Mouse (Mus musculus) heart, adult 9 months (tissue): ENCODE results near the gene Thsd4.
A peak's percentile ranks its signal among the peaks of the same experiment; 100 is the strongest.
"Not testable (repeated sequence)": the region's sequence is repeated elsewhere in the genome, so short reads cannot be mapped to it uniquely, and the experiment has no call there.

ENCODE experiments used
- DNase-seq, 2 experiments: peaks; one replicate each; pipeline ENCODE4 v3.0.0; 2022; ENCODE audit warnings: low spot score in 2 of 2

Thsd4 gene

DNA sequence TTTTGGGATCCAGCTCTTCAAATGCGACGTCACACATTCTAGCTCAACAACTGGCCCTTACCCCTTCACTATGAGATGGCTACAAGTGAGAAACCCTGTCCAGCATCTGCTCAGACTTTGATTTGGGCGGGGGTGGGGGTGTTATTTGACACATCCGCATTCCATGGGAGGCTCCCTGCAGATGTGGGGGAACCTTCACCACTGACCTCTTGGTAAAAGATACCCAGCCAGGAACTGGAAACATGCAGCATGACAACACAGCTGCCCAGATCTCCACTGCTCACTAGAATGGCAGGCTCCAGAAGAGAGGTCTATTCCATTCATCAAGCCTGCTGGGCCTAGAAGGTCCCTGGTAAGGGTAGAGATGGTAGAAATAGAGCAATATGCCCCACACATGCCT lies 213.7 kb downstream of the Thsd4 start:
- no peak for DNase-seq

DNA sequence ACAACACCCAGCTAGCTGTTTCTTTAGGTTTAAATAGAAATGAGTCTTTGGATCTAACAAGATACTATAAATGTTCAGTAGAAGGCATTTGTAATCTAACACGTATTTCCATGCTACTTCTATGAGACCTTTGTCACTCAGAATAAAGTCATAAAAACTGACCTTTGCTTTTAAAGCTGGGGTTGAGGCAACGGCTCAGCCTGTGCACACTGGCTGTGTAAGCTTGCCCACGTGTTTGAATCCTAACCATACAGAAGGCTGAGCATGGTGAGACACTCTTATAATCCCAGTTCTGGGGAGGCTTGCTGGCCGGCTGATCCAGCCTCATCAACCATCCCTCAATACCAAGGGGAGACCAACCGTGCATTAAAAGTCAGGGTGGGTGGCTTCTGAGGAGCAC lies 214.4 kb downstream of the Thsd4 start:
- DNase-seq = no peak

DNA sequence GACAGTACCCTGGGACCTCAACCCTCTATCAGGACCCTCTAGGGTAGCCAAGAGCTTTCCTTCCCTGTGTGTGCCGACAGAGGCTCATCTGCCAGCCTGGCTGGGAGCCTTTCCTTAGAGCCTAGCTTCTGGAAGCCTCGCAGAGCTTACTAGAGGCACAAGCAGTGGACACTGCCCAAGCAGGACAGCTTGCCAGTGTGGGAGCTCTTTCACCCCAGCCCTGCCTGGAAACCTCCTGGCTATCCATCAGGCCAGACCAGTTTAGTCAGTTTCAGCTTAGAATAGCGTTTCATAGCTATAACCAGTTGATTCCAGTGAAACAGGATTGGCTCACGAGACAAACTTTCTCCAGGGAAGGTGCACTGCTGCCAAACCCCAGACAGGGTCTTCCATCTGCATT lies 215.6 kb downstream of the Thsd4 start:
- no peak for DNase-seq

DNA sequence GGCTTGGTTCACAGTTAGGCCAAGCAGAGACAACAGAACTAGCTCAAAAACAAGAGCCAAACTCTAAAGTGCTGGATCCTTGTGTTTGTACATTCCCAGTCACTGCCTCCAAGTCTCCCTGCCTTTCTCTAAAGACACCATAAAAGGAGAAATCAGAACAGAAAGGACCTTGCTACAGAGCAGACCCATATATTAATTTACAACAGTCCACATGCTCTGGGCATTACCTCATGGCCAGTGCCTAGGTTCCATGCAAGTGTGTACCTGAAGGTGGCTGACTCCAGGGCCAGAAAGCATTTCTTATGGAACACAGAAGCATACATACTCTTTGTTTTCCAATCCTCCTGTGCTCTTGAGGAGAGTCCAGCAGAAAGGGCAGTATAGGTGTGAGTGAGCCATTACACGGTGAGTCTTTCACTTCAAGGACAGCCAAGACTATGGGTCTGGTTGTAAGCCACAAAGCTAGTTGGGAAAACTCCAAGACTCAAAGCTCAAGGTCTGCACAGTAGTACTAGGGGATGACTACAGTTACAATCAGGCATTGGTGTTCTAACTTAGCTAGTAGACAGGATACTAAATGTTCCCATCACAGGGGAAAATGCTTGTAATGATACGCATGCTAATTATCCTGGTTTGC lies 216.5 kb downstream of the Thsd4 start:
- no peak for DNase-seq

DNA sequence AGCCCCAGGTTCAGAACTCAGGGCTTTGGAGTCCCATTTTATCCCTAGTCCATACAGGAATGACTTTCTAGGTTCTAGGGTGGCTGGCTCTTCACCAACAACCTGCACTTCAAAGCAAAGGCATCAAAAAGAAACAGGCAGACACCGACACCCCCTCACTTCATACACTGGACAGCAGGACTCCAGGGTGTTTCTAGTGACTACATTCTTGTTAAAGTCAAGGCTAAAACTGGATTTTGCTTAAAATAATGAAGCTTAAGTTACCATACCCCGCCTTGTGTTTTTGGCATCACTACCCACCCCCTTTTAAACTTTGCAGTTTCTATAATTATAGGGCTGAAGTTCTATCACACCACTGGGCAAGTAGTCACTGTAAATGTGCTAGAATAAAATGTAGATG lies 225.6 kb downstream of the Thsd4 start:
- no peak for DNase-seq

DNA sequence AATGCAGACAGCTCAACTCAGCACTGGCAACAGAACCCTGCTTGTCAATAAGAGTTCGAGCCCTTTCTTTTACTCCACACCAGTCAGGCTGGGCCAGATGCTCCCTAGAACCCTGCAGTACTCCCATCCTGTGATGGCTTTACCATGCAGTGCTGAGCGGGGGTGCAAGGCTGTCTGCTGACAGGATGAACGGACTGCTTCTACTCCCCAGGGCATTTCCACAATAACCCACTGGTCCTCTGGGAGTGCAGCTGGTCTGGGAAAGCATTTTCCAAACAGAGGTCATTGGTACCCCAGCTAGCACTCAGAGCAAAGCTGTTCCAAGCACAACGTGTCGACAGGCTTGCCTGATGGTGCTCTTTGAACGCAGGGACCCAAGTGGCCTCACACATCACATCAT lies 226.6 kb downstream of the Thsd4 start:
- DNase-seq = peak in 1 of 2 experiments; percentile 58

DNA sequence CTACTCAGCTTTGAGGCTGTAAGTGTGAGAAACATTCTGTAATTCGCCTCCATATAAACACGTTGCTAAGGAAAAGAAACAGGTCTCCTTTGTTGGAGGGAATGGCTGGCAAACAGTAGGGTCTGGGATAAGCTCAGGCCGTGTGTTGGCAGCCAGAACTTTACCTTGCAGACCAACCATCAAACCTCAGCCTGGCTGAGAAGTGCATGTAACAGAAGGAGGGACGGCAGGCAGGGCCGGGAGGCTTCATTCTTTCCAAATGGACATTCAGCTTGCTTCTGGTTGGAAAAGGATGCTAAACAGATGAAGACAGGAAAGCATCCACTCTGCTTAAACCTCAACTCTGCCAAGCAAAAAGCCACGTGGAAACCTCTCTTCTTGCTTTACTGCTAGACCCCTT lies 228.7 kb downstream of the Thsd4 start:
- no peak for DNase-seq

DNA sequence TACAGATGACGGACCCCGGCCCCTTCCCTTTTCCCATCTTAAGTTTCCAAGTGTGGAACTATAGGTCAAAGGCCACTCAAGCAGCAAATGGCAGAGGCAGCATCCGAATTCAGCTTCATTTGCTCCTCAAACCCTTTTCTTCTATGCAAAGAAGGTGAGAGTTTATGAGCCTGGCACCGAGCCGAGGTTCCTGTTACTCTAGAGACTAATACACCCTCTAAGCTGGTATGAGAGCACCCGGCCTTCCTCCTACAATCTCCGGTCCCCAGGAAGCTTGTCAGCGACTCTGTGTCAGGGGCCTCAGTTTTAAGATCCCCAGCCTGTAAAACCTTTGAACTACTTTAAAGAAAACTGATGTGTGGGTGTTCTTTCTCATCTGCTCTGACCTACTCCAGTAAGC lies 231.1 kb downstream of the Thsd4 start:
- DNase-seq = no peak

DNA sequence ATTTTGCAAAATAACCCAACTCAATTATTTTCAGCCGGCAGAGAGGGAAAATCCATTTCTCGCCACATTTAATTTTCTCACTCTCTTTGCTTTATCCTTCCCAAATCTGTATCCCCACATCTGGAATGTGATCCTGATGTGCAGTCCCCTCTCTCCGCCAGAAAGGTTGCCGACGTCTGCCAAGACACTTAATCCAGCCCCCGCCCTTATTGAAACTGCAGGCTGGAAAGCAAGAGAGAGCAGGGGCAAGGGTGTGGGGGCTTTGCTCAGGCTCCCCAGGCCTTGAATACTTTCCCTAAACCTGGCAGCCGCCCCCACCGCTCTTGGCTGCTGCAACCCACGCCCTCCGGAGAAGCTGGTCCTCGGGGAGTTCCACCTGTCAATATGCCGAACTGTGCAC lies 233.1 kb downstream of the Thsd4 start:
- DNase-seq = no peak

DNA sequence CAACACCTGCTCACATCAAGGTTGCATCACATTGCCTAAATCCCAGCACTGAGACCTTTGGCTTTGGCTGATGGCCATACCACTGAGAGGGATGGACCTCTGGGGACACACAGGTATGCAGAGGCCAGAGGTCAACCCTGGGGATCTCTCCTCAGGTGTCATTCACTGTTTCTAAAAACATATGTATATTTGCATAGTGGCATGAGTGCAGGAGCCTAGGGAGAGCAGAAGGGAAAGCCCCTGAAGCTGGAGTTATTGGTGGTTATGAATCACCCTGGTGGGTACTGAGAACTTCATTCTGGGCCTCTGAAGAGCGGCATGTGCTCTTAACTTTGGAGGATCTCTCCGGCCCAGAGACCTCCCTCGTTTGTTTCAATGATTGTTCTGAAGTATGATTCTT lies 235.5 kb downstream of the Thsd4 start:
- DNase-seq = no peak

DNA sequence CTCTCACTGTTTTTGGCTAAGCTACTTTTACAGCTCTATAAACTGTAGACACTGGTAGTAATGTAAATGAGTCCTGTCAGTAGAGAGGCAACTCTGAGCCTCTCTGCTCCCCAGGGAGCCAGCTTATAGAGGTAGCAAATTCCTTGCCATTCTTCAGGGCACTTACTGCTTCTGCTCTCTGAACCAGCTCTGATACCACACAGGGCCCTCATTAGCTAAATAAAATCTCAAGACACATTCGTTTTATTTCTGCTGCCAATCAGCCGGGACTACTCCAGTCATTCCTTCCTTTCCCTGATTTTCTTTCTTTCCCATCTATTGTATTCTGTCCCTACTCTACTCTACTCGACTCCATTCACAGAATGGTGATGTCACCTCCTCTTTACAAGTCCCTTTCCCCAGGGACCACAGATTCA lies 236.8 kb downstream of the Thsd4 start:
- DNase-seq = no peak

DNA sequence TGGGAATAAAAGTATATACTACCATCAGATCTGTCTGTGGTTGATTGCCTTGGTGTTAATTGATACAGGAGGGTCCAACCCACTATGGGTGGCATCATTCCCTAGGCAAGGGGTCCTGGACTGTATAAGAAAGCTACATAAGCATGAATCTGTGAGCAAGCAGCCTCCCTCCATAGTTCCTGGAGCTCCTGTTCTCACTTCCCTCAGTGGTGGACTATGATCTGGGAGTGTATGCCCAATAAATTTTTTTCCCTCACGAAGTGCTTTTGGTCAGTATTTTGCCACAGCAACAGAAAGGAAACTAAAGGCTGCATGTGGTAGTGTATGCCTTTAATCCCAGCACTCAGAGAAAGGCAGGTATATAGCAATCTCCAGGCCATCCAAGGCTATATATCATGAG lies 237.5 kb downstream of the Thsd4 start:
- DNase-seq = no peak

DNA sequence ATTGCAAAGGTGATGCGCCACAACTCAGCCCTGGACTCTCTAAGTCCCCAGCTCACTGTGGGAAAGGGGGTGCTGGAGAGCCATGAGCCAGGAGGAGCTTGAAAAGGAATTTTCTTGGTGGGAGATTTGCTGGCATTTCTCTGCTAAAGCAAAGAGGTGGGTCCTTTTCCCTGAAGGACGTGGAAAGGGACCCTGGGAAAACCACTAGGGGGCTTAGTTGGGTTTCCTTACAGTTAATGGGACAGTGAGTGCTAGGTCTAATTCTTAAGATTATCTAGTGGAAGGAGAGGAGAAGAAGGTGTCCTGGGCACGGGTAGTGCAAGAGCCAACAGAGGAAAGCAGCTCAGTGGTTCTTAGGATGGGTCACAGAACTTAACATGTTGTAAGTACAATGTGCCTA lies 238.3 kb downstream of the Thsd4 start:
- no peak for DNase-seq

DNA sequence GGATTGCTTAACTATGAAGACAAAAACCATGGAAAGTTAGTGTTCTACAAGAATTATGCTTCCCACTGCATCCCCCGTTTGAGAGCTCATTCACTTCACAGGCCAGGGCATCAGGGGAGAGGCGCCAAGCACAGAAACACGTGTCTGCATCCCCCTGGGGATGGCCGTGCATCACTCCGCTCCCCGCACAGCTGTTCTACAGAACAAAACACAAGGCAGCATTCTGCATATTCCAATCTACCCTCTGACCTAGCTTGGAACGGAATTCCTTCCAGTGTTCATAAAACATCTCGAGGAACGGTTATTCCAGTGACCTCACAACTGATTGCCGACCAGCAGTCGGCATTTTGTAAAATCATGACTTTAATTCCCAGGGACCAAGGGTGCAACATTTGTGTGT lies 240.6 kb downstream of the Thsd4 start:
- DNase-seq = peak; percentile 23 to 28

DNA sequence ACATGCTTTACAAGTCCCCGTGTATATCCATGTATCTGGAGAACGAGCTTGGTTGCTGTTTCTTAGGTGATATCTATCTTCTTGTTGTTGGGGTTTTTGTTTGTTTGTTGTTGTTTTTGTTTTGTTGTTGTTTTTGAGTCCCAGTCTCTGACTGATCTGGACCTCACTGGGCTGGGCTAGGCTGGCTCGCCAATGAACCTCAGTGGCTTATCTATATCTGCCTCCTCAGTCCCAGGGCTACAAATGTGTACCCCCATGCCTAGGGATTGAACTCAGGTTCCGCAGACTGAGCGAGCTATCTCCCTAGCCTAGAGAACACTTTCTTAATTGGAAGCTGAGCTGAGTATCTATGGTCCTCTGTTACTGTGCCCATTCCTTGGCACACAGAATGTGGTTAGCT lies 241.1 kb downstream of the Thsd4 start:
- DNase-seq = no peak

DNA sequence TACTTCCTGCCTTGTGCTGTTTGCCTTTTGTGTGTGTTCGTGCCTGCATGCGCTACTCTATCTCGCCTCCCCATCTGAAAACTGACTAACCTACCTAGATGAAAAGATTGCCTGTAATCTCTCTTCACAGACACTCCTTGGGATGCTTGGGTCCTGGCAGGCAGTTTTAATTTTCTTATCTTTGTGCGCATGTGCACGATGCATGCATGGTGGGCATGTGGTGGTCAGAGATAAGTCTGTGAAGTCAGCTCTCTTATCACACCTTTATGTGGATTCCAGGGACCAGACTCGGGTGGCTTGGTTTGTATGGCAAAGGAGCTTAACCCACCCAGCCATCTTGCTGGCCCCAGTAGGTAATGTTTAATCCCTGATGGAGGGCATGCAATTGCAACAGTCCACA lies 242.3 kb downstream of the Thsd4 start:
- no peak for DNase-seq

DNA sequence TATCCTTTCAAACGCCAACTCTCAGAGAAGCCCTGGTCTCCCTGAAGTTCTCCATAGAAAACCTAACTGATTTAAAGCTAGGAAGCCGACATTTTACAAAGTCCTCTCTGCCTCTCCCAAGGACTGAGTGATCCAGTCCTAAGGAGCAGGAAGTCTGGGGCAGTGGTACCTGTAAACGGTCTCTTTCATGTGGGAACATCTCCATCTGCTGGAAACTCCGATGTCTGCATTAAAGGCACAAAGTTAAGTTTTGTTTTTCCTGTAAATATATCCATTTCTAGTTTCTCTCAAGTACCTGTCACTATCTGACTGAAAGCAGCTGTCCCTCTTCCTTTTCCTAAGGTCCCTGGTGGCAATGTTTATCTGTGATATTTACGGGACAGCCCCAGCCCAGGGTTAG lies 245.5 kb downstream of the Thsd4 start:
- no peak for DNase-seq

DNA sequence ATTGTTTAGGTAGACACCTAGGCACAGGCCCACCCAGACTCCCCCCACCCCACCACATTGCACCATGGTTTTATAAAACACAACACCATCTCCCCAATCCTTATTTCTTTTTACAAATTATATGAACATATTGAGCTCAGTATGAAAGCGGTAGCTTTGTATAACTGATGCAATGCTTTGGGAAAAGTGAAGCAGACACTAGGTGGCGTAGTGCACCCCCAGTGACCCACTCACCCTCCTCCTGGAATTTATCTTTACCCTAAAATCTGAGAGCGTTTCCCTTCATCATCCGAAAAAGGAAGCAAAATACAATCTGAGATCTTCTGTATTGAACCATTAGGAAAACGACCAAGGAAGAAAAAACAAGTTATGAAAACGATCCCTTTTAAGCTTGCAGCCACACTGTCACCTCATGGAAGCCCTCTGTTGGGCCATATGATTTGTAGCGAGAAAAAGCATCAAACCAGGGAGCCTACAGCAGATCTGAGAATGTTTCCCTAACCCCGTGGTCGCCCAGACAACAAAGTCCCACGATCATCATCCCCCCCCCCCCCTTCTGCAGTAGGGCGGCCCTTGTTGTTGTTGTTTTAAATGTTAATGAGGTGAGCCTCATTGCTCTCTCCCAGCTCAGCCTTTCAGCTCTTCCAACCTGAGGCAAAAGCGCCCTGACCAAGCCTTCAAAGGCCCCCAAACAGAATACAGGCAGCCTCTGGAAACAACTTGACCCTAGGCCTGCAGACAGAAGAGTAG lies 246.3 kb downstream of the Thsd4 start:
- no peak for DNase-seq

DNA sequence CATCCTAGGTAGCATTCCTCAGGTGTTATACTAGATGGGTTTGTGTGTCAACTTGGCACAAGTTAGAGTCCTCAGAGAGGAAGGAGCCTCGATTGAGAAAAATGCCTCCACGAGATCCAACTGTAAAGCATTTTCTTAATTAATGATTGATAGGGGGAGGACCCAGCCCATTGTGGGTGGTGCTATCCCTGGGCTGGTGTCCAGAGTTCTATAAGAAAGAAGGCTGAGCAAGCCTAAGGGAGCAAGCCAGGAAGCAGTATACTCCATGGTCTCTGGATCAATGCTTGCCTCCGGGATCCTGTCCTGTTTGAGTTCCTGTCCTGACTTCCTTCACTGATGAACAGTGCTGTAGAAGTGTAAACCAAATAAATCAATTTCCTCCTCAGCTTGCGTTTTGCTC lies 247.3 kb downstream of the Thsd4 start:
- DNase-seq = no peak

DNA sequence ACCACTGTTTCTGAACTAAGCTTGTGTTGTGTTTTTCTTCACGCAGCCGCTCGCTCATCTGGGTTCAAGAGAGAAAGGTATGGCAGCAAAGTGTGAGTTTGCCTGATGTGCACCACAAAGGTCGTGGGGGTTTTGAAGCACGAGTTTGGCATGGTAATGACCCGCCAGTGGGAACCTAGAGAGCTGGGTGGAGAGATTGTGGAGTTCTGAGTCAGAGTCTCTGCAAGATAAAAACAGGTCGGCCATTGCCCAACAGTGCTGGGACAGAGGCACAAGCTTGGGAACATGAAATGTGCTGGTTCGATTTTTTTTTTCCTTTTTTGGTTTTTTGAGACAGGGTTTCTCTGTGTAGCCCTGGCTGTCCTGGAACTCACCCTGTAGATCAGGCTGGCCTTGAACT lies 249.5 kb downstream of the Thsd4 start:
- DNase-seq = not testable (repeated sequence)

DNA sequence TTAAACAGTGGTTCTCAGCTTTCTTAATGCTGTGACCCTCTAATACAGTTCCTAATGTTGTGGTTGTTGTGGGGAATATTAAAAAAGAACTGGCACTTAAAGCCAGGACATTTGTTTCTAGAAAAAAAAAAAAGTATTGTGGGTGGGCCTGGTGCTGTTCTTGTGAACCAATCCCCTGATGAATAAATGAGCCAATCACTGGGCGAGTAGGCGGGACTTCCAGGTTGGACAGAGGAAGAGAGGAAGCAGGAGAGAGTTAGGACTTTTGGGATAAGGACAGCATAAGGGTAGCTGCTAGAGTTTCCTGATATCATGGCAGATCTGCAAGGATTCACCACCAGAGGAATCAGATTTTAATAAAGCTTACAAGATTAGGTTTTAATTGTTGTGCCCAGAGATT lies 249.9 kb downstream of the Thsd4 start:
- peak in 1 of 2 experiments; percentile 21 for DNase-seq

DNA sequence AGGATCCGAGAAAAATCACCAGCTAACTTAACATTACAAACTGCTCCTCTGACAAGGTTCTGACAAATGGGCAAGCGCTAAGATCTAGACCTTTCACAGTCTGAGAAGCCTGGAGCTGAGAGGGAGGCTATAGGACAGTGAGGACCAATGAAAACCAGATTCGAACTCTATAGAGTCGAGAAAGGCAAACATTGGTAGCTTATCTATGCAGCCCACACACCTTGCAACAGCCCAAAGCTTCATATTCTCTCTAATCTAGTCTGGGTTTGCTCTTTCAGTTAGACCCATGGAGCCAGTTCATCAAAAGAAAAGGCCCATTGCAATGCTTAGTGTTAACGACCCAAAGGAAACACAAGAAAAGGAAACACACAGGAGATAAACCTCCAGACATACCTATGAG lies 252.0 kb downstream of the Thsd4 start:
- DNase-seq = no peak

DNA sequence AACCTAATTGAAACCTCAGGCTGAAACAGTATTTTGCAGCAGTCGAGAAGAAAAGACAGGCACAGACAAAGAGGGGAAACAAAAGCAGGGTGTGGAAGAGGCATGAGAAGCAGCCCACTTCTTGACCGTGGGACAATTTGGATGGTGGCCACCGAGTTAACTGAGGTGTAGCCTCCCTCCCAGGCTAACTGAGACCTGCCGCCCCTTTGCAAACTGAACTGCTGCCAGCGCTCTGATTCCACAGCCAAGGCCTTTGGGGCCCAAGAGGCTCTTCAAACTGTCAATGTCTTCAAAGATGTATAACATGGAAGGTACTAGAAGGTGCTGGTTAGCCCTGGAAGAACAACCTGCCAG lies 254.6 kb downstream of the Thsd4 start:
- DNase-seq = no peak
